Mouse (Mus musculus) liver, embryonic 15.5 days (tissue): Measurements from ENCODE around the gene Pes1. TPM values are rescaled to one million over a fixed set of nuclear protein-coding genes. Genes with fewer than 3 reads are reported as not detected.

Source experiments
- ATAC-seq: fragments of 200-750 bp; cut with Nextera tagmentation; 2 replicates; pipeline ENCODE4 v1.8.0; 2017; ENCODE audit warnings: moderate number of reproducible peaks, mild to moderate bottlenecking, moderate library complexity; ENCODE audit not compliant: insufficient read depth
- H3K27ac ChIP-seq: fragments of 300-500 bp; sonication (generic); replicated peaks from 2 replicates; pipeline ENCODE4 v1.5.1; 2015; ENCODE audit warnings: mild to moderate bottlenecking, inconsistent platforms
- H3K27me3 ChIP-seq: fragments of 300-500 bp; sonication (generic); 2 replicates; pipeline ENCODE4 v1.6.1; 2015; ENCODE audit warnings: mild to moderate bottlenecking, inconsistent platforms
- H3K36me3 ChIP-seq: fragments of 300-500 bp; sonication (generic); replicated peaks from 2 replicates; pipeline ENCODE4 v1.6.1; 2015; ENCODE audit warnings: moderate library complexity, mild to moderate bottlenecking, inconsistent platforms
- H3K4me1 ChIP-seq: fragments of 300-500 bp; sonication (generic); replicated peaks from 2 replicates; pipeline ENCODE4 v1.6.1; 2015; ENCODE audit warnings: inconsistent platforms
- H3K4me2 ChIP-seq: fragments of 300-500 bp; sonication (generic); 2 replicates; pipeline ENCODE4 v1.6.1; 2015; ENCODE audit warnings: moderate library complexity, mild to moderate bottlenecking, inconsistent platforms
- H3K4me3 ChIP-seq: fragments of 300-500 bp; sonication (generic); replicated peaks from 2 replicates; pipeline ENCODE4 v1.5.1; 2015; ENCODE audit warnings: mild to moderate bottlenecking, inconsistent platforms
- H3K9ac ChIP-seq: fragments of 300-500 bp; sonication (generic); 2 replicates; pipeline ENCODE4 v1.6.1; 2015; ENCODE audit warnings: moderate library complexity, mild to moderate bottlenecking, inconsistent platforms
- H3K9me3 ChIP-seq: fragments of 300-500 bp; sonication (generic); replicated peaks from 2 replicates; pipeline ENCODE4 v1.6.1; 2016; ENCODE audit warnings: inconsistent platforms
- WGBS: fragments of 180-500 bp; shearing (Covaris S2); methylation state at CpG from one replicate; pipeline ENCODE4 v1.1.7; 2015; ENCODE audit warnings: mixed read lengths; ENCODE audit not compliant: insufficient replicate concordance; 5-methylcytosine and 5-hydroxymethylcytosine counted together
- polyA plus RNA-seq: library from polyadenylated mRNA; unstranded; fragments of >200 nt; fragmentation: Nextera tagmentation; extraction: Ambion mirVana; gene quantifications from 2 replicates; pipeline ENCODE4 v1.2.1, GENCODE M21; 2015

Gene Pes1
- polyA plus RNA-seq, 1 experiment from 2014 or later: 37.2 TPM

GRCm38 (mm10) chr11:3963155-3963554, 620 bp upstream of the Pes1 start:
- ATAC-seq: no peak
- H3K4me2 ChIP-seq: peak overlapping the region; percentile 74
- 66% methylated on average over 10 of the region's 10 CpGs for WGBS
- H3K36me3 ChIP-seq: peaks cover 11% of the 10 kb centered on the region
- peak overlapping the region; percentile 74 for H3K4me3 ChIP-seq
- H3K4me1 ChIP-seq: peaks cover 27% of the 10 kb centered on the region
- no peaks in the 10 kb centered on the region for H3K9me3 ChIP-seq
- no peaks in the 10 kb centered on the region for H3K27me3 ChIP-seq
- H3K9ac ChIP-seq: peak overlapping the region; percentile 32
- H3K27ac ChIP-seq: peak overlapping the region; percentile 77; the same call in 1 of the 2 replicates

DNA sequence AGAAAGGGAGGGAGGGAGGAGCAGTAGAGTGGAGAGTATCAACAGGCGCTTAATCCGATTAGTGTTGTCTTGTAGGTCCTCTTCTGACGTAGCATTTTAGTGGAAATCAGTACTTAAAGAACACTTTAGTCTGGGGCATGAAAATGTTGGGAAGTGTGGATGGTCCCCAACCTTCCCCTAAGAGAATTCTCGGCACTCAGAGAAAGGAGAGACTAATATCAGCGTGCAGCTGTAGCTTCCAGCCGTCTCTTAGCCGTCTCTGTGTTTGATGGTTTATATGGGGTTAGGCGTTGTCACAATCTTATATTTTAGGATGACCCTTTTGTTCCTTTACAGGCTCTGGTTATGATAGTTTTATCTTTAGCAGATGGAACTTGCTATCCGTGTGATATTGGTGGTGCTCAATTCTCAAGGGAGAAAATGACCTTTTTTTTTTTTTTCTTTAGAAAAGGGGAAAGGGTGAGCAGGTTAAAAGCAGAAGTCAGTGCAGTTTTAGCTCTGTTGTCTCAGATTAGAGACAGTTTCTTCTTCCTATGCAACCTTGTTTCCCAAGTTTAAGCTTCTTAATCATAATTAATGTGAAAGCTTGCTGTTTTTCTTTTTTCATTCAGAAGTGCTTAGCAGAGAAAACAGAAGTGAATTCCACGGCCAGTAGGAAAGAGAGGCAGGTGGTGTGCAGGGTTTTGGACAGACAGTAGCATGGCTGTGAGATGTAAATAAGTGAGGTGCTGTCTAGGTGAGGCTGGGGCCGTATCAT, 819 bp downstream of the Pes1 start:
- ATAC-seq: peak; percentile 57
- peak overlapping the region; percentile 74 for H3K4me3 ChIP-seq
- no peaks in the 10 kb centered on the region for H3K9me3 ChIP-seq
- WGBS: 4% methylated on average over 11 of the region's 11 CpGs
- peak overlapping the region; percentile 74 for H3K4me2 ChIP-seq
- peak overlapping the region; percentile 77 for H3K27ac ChIP-seq
- peaks cover 27% of the 10 kb centered on the region for H3K4me1 ChIP-seq
- H3K9ac ChIP-seq: peak overlapping the region; percentile 67
- no peaks in the 10 kb centered on the region for H3K27me3 ChIP-seq
- peaks cover 24% of the 10 kb centered on the region for H3K36me3 ChIP-seq

- Histone ChIP-seq H3K27me3 (no peaks in the 10 kb centered on the region), H3K9me3 (no peaks in the 10 kb centered on the region), H3K27ac (no peak overlapping the region), H3K4me2 (no peak overlapping the region), H3K4me3 (no peak overlapping the region), H3K4me1 (peaks cover 12% of the 10 kb centered on the region), H3K9ac (no peak overlapping the region), H3K36me3 (peaks cover 77% of the 10 kb centered on the region)
- 63% methylated on average over 3 of the region's 3 CpGs for WGBS
- no peak for ATAC-seq
Observed at GRCm38 (mm10) chr11:3969837-3970236, 6.1 kb downstream of the Pes1 start.

DNA sequence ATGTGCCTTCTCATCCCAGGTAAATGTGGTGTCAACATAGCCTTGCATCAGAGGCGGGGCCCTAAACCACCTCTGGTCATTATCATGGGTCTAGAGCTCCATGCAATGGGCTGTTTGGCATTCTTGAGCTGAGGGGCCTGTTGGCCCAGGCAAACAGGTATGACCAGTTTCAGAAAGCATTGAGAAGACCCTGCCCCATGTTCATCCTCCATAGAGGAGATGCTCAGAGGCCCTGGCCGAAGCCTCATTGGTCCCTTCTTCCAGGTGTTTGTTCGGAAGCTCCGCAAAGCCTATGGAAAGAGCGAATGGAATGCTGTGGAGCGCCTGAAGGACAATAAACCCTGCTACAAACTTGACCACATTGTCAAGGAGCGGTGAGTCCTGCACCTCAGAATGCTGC, 6.6 kb downstream of the Pes1 start:
- H3K27me3 ChIP-seq: no peaks in the 10 kb centered on the region
- WGBS: 82% methylated on average over 7 of the region's 7 CpGs
- H3K4me2 ChIP-seq: no peak overlapping the region
- ATAC-seq: no peak
- H3K9me3 ChIP-seq: no peaks in the 10 kb centered on the region
- H3K27ac ChIP-seq: no peak overlapping the region
- no peak overlapping the region for H3K9ac ChIP-seq
- H3K4me1 ChIP-seq: peaks cover 8% of the 10 kb centered on the region; the same call in 1 of the 2 replicates
- no peak overlapping the region for H3K4me3 ChIP-seq
- peaks cover 82% of the 10 kb centered on the region for H3K36me3 ChIP-seq

DNA sequence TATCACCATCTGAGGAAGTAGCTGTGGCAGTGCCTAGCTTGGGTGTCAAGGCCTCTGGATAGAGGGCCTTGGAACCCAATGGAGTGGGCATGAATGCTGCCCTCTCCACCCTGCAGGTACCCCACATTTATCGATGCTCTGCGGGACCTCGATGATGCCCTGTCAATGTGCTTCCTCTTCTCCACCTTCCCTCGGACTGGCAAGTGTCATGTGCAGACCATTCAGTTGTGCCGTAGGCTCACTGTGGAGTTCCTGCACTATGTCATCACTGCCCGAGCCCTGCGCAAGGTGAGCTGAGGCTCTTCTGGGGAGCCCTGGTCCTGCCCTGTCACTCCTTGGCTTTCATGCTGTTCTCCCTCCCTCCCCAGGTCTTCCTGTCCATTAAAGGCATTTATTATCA, 9.3 kb downstream of the Pes1 start:
- Histone ChIP-seq H3K4me3 (no peak overlapping the region), H3K4me2 (no peak overlapping the region), H3K9me3 (no peaks in the 10 kb centered on the region), H3K27ac (no peak overlapping the region), H3K27me3 (no peaks in the 10 kb centered on the region), H3K9ac (no peak overlapping the region), H3K36me3 (peaks cover 99% of the 10 kb centered on the region), H3K4me1 (no peaks in the 10 kb centered on the region)
- WGBS: 81% methylated on average over 7 of the region's 7 CpGs
- ATAC-seq: no peak

DNA sequence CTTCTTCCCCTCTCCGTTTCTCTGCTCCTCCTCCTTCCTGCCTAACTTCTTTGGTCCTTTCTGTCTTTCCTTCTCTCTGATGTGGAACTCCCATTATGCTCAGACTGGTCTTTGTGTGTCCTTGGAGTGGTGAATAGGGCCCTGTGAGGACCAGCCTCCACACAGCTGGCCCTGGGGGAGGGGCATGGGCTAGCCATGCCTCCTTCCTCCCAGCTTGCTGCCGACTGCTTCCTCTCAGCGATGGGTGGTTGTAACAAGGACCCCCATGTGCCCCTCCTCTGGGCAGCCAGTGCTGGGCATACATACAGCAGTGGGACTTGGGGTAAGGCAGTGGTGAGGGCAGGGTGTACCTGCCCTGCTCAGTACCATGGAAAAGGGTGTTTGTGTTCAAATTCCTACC, 10.5 kb downstream of the Pes1 start:
- H3K4me1 ChIP-seq: no peaks in the 10 kb centered on the region
- H3K4me3 ChIP-seq: no peak overlapping the region
- H3K9ac ChIP-seq: no peak overlapping the region
- no peak for ATAC-seq
- WGBS: 69% methylated on average over 3 of the region's 3 CpGs
- H3K4me2 ChIP-seq: no peak overlapping the region
- H3K27ac ChIP-seq: no peak overlapping the region
- peaks cover 100% of the 10 kb centered on the region for H3K36me3 ChIP-seq
- H3K27me3 ChIP-seq: no peaks in the 10 kb centered on the region
- no peaks in the 10 kb centered on the region for H3K9me3 ChIP-seq

DNA sequence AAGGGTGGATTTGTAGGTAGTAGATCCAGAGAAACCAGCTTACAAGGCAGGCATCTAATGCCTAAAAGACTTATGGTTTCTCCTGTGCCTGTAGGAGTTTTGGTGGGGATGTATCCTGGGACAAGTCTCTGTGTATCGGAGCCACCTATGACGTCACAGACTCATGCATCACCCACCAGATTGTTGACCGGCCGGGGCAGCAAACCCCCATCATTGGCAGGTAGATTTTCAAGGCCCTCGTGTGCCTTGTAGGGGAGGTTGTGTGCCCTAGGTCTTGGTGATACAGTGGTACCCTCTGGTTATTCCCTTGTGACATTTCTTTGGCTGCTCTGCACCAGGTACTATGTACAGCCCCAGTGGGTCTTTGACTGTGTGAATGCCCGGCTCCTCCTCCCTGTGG, 12.9 kb downstream of the Pes1 start, which contains the start of gene 4930556J24Rik:
Gene 4930556J24Rik (minus strand): TSS at position 101 of the 400 bp plus-strand sequence.
- no peak within 1 kb of the TSS for H3K4me3 ChIP-seq
- 86% methylated on average over 6 of the region's 6 CpGs for WGBS
- H3K9ac ChIP-seq: no peak within 1 kb of the TSS
- ATAC-seq: no peak
- H3K27me3 ChIP-seq: no peaks in the 10 kb centered on the region
- peaks cover 92% of the 10 kb centered on the region for H3K36me3 ChIP-seq
- H3K4me1 ChIP-seq: no peaks in the 10 kb centered on the region
- no peak within 1 kb of the TSS for H3K27ac ChIP-seq
- no peak within 1 kb of the TSS for H3K4me2 ChIP-seq
- no peaks in the 10 kb centered on the region for H3K9me3 ChIP-seq

- H3K27ac ChIP-seq: no peak overlapping the region
- 71% methylated on average over 5 of the region's 5 CpGs for WGBS
- H3K9me3 ChIP-seq: no peaks in the 10 kb centered on the region
- peaks cover 74% of the 10 kb centered on the region for H3K36me3 ChIP-seq
- no peak overlapping the region for H3K4me2 ChIP-seq
- H3K9ac ChIP-seq: no peak overlapping the region
- H3K27me3 ChIP-seq: peaks cover 14% of the 10 kb centered on the region
- no peak for ATAC-seq
- H3K4me3 ChIP-seq: no peak overlapping the region
- 0 out of 2 replicates have a peak, but pooled peaks cover 5% of the 10 kb centered on the region for H3K4me1 ChIP-seq
Observed at GRCm38 (mm10) chr11:3978421-3978820, 14.6 kb downstream of the Pes1 start.

DNA sequence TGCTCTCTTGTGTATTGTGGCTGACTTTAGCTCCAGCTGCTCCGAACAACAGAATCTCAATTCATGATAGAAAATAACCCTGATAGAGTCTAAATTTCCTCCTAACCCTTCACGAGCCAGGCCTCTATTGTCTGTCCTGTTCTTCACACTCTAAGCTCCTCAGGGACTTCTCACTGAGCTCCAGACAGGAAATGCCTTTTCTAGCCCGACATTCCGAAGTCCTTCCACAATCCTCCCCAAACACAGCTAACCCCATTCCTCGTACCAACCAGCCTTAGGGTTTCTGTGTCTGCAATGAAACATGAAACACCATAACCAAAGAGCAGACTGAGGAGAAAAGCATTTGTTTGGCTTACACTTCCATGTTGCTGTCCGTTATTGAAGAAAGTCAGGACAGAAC, 17.8 kb downstream of the Pes1 start:
- 39% methylated on average over 6 of the region's 6 CpGs for WGBS
- Histone ChIP-seq H3K36me3 (peaks cover 43% of the 10 kb centered on the region), H3K4me2 (no peak overlapping the region), H3K4me1 (0 out of 2 replicates have a peak, but pooled peaks cover 5% of the 10 kb centered on the region), H3K4me3 (no peak overlapping the region), H3K9ac (no peak overlapping the region), H3K27me3 (peaks cover 37% of the 10 kb centered on the region), H3K9me3 (no peaks in the 10 kb centered on the region), H3K27ac (no peak overlapping the region)
- no peak for ATAC-seq

GRCm38 (mm10) chr11:3982275-3983209, 18.8 kb downstream of the Pes1 start:
- Histone ChIP-seq H3K27ac (no peak overlapping the region), H3K9ac (no peak overlapping the region), H3K36me3 (peaks cover 33% of the 10 kb centered on the region), H3K4me3 (no peak overlapping the region), H3K27me3 (peaks cover 37% of the 10 kb centered on the region), H3K4me2 (peak overlapping the region; percentile 45), H3K4me1 (0 out of 2 replicates have a peak, but pooled peaks cover 5% of the 10 kb centered on the region), H3K9me3 (no peaks in the 10 kb centered on the region)
- ATAC-seq: 0 out of 2 replicates have a peak, but pooled peaks have one; percentile 16
- 54% methylated on average over 7 of the region's 7 CpGs for WGBS
